Mouse (Mus musculus) midbrain, embryonic 12.5 days (tissue): ENCODE data around the gene Ccdc89. TPM values are rescaled to one million over a fixed set of nuclear protein-coding genes. Genes with fewer than 3 reads are reported as not detected.

Experiments
- ATAC-seq: fragments of 200-750 bp; cut with Nextera tagmentation; 2 replicates; pipeline ENCODE4 v1.8.0; 2017; ENCODE audit warnings: low read depth, moderate TSS enrichment, moderate library complexity; ENCODE audit not compliant: low FRiP score
- H3K27ac ChIP-seq: fragments of 300-500 bp; sonication (generic); replicated peaks from 2 replicates; pipeline ENCODE4 v1.5.1; 2016; ENCODE audit warnings: mild to moderate bottlenecking
- H3K27me3 ChIP-seq: fragments of 300-500 bp; sonication (generic); 2 replicates; pipeline ENCODE4 v1.6.1; 2016; ENCODE audit warnings: mild to moderate bottlenecking
- H3K36me3 ChIP-seq: fragments of 300-500 bp; sonication (generic); 2 replicates; pipeline ENCODE4 v1.6.1; 2016
- H3K4me1 ChIP-seq: fragments of 300-500 bp; sonication (generic); 2 replicates; pipeline ENCODE4 v1.6.1; 2016
- H3K4me2 ChIP-seq: fragments of 300-500 bp; sonication (generic); replicated peaks from 2 replicates; pipeline ENCODE4 v1.6.1; 2016; ENCODE audit warnings: mild to moderate bottlenecking, moderate library complexity
- H3K4me3 ChIP-seq: fragments of 300-500 bp; sonication (generic); 2 replicates; pipeline ENCODE4 v1.5.1; 2016; ENCODE audit warnings: mild to moderate bottlenecking
- H3K9ac ChIP-seq: fragments of 300-500 bp; sonication (generic); replicated peaks from 2 replicates; pipeline ENCODE4 v1.6.1; 2016; ENCODE audit warnings: mild to moderate bottlenecking, moderate library complexity
- H3K9me3 ChIP-seq: fragments of 300-500 bp; sonication (generic); 2 replicates; pipeline ENCODE4 v1.6.1; 2016; ENCODE audit warnings: mild to moderate bottlenecking
- WGBS: fragments of 180-500 bp; shearing (Covaris S2); methylation state at CpG from one replicate; pipeline ENCODE4 v1.1.7; 2016; 5-methylcytosine and 5-hydroxymethylcytosine counted together
- polyA plus RNA-seq: library from polyadenylated mRNA; unstranded; fragments of >200 nt; fragmentation: Nextera tagmentation; extraction: Ambion mirVana; gene quantifications from 2 replicates; pipeline ENCODE4 v1.2.1, GENCODE M21; 2016

Gene Ccdc89
- polyA plus RNA-seq, 1 experiment from 2014 or later, result 3.0 TPM

DNA sequence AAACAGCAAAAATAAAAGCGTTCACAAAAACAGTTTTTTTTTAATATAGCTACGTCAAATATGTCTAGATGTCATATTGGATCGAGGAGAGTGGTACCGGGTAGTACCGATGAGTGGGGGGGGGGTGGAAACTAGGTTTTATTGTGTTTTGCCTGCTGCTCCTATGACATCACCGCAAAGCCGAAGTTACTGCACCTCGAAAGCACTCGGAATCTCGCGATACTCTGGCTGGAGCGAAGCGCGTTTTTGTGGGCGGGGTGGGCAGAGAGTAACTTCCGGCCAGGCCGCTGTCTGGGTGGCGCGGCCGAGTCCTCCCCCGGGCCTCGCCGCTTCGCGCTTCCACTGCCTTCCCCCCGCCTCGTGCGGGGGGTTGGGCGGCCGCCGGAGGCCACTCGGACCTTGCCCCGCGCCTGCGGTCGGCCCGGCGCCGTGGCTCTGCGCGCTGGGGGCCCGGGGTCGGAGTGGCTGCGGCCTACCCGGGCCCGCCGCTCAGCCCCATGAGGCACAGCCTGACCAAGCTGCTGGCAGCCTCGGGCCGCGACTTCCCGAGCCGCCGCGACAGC is 16.2 kb downstream of the Ccdc89 start, which contains the start of gene Crebzf:
Gene Crebzf (plus strand): TSS at position 212 of the 563 bp plus-strand sequence.
- Histone ChIP-seq H3K36me3 (peaks cover 5% of the 10 kb centered on the region; the same call in 1 of the 2 replicates), H3K27me3 (no peaks in the 10 kb centered on the region), H3K4me2 (peak within 1 kb of the TSS; percentile 98), H3K27ac (peak within 1 kb of the TSS; percentile 99), H3K9me3 (no peaks in the 10 kb centered on the region), H3K4me1 (peaks cover 6% of the 10 kb centered on the region; the same call in 1 of the 2 replicates), H3K9ac (peak within 1 kb of the TSS; percentile 98), H3K4me3 (peak within 1 kb of the TSS; percentile 96)
- WGBS, result under 1% methylated on average over 54 of the region's 54 CpGs
- ATAC-seq, result peak; percentile 95

DNA sequence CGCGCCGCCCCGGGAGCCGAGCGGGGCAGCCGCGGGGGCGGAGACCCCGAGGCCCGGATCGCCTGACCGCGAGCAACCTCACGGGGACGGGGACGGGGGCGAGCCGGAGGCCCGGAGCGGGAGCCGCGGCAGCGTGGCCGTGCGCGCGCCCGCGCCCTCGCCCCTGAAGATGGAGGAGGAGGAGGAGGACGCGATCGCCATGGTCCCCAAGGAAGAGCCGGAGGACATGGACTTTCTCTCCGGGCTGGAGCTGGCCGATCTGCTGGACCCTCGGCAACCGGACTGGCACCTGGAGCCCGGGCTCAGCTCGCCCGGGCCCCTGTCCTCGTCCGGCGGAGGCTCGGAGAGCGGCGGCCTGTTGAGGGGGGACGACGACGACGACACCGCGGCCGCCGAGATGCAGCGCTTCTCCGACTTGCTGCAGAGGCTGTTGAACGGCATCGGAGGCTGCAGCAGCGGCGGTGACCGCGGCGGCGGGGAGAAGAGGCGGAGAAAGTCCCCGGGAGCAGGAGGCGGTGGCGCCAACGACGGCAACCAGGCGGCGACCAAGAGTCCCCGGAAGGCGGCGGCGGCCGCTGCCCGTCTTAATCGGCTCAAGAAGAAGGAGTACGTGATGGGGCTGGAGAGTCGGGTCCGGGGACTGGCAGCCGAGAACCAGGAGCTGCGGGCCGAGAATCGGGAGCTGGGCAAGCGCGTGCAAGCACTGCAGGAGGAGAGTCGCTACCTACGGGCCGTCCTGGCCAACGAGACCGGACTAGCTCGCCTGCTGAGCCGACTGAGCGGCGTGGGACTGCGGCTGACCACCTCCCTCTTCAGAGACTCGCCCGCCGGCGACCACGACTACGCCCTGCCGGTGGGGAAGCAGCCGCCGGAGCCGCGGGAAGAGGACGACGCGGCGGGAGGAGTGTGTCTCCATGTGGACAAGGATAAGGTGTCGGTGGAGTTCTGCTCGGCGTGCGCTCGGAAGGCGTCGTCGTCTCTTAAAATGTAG is 17.0 kb downstream of the Ccdc89 start:
- H3K9ac ChIP-seq, result peak overlapping the region; percentile 98
- H3K9me3 ChIP-seq, result no peaks in the 10 kb centered on the region
- H3K4me2 ChIP-seq, result peak overlapping the region; percentile 98
- peaks cover 6% of the 10 kb centered on the region; the same call in 1 of the 2 replicates for H3K4me1 ChIP-seq
- under 1% methylated on average over 113 of the region's 123 CpGs for WGBS
- H3K27me3 ChIP-seq, result no peaks in the 10 kb centered on the region
- H3K27ac ChIP-seq, result peak overlapping the region; percentile 99
- peak overlapping the region; percentile 96 for H3K4me3 ChIP-seq
- peaks cover 7% of the 10 kb centered on the region; the same call in 1 of the 2 replicates for H3K36me3 ChIP-seq
- peak; percentile 73 for ATAC-seq

DNA sequence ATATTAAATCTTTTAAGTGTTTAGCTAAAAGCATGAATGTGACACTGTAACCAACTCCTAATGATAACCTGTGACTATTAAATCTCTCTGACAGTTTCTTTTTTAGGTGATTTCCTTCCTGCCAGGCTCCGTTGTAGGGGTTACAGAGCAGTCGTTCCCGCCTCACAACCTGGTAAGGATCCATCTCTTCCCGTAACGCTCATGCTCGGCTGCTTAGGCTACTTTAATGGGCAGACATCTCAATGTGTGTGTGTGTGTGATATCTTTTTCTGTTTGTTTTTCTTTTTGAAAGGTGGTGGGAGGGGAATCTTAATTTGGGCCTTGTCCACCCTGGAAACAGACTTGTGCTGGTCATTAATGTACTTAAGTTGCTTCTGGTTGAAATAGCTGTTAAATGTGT is 17.8 kb downstream of the Ccdc89 start:
- Histone ChIP-seq H3K36me3 (peaks cover 7% of the 10 kb centered on the region; the same call in 1 of the 2 replicates), H3K27ac (no peak overlapping the region), H3K4me3 (peak overlapping the region; percentile 96), H3K4me2 (peak overlapping the region; percentile 98), H3K27me3 (no peaks in the 10 kb centered on the region), H3K9ac (peak overlapping the region; percentile 98), H3K9me3 (no peaks in the 10 kb centered on the region), H3K4me1 (peaks cover 6% of the 10 kb centered on the region; the same call in 1 of the 2 replicates)
- 0% methylated on average over 6 of the region's 6 CpGs for WGBS
- ATAC-seq, result no peak

DNA sequence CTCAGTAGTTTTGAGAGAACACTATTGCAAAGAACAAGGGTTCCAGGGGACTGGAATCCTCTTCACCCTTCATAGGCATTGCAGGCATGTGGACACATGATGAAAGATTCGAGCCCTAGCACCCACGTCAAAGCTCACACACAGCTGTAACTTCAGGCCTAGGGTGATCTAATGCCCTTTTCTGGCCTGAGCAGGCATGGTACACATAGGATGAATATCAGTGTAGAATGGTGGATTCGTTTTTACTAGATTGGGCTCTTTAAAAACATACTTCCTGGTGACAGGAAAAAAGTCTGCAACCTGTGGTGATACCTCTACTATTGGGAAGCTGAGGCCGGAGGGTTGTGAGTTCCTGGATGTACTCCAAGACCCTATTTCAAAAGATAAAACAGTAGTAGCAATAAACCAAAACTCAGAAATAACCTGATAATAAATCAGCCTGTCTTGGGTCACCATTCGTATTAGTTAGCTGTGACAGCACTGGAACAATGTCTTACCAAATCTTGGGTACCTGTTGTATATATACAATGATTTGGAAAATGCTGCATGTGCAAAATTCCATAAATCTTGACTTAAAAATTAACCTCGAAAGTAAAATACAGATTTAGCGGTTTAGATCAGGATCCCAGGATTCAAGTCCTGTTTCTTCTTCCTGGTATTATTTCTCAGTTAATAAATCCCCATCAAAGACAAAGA is 29.9 kb downstream of the Ccdc89 start:
- WGBS, result 43% methylated on average over 7 of the region's 7 CpGs
- H3K27ac ChIP-seq, result 0 out of 2 replicates have a peak overlapping the region, but pooled peaks have one; percentile 86

DNA sequence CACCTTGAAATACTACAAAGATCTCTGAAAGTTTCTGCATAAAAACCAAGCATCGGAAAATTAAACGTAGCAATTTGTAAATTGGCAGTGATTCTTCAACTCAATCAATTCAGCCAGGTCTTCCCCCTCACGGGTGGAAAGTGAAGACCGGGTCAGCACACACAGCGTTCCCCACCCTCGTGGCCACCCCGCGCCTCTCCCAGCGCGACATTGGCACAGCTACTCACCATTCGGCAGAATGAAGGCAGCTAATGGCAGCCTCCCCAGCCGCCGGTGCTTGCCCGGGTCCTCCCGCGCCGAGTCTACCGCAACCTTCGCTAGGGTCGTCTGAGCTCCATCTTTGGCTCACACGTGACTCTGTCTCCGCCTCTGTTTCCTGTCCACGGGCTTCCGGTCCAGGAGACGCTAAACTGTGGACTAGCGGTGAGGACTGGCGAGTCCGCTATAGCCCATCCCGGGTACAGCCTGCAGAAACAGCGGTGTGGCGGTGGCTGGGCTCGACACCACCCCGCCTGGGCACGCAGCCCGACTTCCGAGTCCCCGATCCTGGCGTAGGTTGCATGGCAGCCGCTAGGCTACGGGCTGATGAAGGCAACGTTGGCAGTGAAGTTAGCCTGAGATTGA is 30.6 kb downstream of the Ccdc89 start, which contains the start of gene Tmem126a:
Gene Tmem126a (minus strand): TSS at position 385 of the 624 bp plus-strand sequence.
- Histone ChIP-seq H3K27me3 (peaks cover 4% of the 10 kb centered on the region; the same call in 1 of the 2 replicates), H3K9me3 (no peaks in the 10 kb centered on the region), H3K4me2 (peak within 1 kb of the TSS; percentile 60), H3K36me3 (peaks cover 20% of the 10 kb centered on the region), H3K4me3 (peak within 1 kb of the TSS; percentile 75), H3K4me1 (peaks cover 8% of the 10 kb centered on the region), H3K9ac (peak within 1 kb of the TSS; percentile 71), H3K27ac (peak within 1 kb of the TSS; percentile 86)
- ATAC-seq, result peak; percentile 98
- under 1% methylated on average over 41 of the region's 41 CpGs for WGBS

More for the DNA sequence above, 29.9 kb downstream of the Ccdc89 start:
- no peak for ATAC-seq
- peaks cover 4% of the 10 kb centered on the region; the same call in 1 of the 2 replicates for H3K27me3 ChIP-seq
- peaks cover 8% of the 10 kb centered on the region for H3K4me1 ChIP-seq
- peak overlapping the region; percentile 71 for H3K9ac ChIP-seq
- peak overlapping the region; percentile 75 for H3K4me3 ChIP-seq
- peaks cover 26% of the 10 kb centered on the region for H3K36me3 ChIP-seq
- H3K4me2 ChIP-seq, result peak overlapping the region; percentile 60
- no peaks in the 10 kb centered on the region for H3K9me3 ChIP-seq

DNA sequence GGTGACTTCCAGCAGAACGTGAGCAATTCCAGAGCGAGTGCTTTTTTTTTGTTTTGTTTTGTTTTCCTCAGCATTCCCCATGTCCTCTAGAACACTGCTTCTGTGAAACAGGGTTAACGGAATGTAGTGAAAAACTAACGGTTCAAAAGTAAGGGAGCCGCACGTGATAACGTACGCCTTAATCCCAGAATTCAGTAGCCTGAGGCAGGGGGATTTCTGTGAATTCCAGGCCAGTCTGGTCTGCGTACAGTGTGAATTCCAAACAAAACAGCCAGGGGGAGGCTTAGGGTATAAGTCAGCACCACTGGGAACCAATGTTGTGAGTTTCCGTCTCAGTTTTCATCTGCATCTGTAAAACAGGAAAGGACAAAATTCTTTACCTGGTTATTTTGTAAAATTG is 31.1 kb downstream of the Ccdc89 start:
- Histone ChIP-seq H3K9ac (peak overlapping the region; percentile 71), H3K4me2 (peak overlapping the region; percentile 60), H3K9me3 (no peaks in the 10 kb centered on the region), H3K27me3 (peaks cover 4% of the 10 kb centered on the region; the same call in 1 of the 2 replicates), H3K27ac (peak overlapping the region; percentile 86), H3K4me3 (peak overlapping the region; percentile 75), H3K4me1 (peaks cover 8% of the 10 kb centered on the region), H3K36me3 (peaks cover 16% of the 10 kb centered on the region)
- whole genome bisulfite sequencing, result 22% methylated on average over 10 of the region's 10 CpGs
- ATAC-seq, result peak; percentile 73

DNA sequence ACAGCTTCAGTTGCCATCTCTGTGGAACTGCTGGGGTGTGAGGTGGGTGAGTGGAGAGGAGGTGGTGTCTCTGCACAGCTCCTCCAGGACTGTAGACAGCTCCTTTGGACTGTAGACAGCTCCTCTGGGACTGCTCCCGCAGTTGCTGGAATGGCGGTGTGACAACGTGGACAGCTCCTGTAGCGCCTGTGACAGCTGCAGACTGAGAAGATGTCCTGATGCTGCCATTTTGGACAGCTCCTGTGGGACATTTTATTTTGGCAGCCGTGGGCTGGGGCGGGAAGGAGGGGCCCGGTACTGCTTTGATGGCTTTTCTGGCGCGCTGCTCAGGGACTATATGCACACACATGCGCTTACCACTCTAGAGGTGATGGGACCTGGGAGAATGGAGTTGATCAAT is 34.0 kb downstream of the Ccdc89 start:
- Histone ChIP-seq H3K4me2 (no peak overlapping the region), H3K9me3 (no peaks in the 10 kb centered on the region), H3K27me3 (peaks cover 4% of the 10 kb centered on the region; the same call in 1 of the 2 replicates), H3K36me3 (no peaks in the 10 kb centered on the region), H3K27ac (no peak overlapping the region), H3K4me3 (no peak overlapping the region), H3K4me1 (peaks cover 8% of the 10 kb centered on the region), H3K9ac (no peak overlapping the region)
- whole genome bisulfite sequencing, result 69% methylated on average over 10 of the region's 10 CpGs
- ATAC-seq, result no peak

DNA sequence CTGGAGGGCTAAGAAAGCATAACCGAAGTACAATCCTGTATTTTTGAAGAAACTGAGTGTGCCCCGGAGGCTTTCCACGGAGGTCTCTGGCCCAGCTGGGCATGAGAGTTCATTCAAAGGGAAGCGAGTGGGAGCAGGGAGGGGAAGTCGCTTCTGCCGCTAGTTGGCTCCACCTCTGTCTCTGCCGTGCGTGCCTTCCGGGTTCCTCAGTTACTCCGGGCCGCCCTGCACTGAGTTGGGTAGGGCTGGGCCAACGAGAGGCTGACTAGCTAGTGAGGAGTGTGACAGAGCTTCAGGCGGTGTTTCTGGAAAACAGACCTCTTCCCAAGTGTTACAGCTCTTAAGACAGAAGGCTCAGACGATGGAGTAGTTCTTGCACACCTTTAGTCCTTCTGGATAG is 34.6 kb downstream of the Ccdc89 start:
- Histone ChIP-seq H3K27ac (no peak overlapping the region), H3K36me3 (no peaks in the 10 kb centered on the region), H3K9me3 (no peaks in the 10 kb centered on the region), H3K4me1 (peaks cover 5% of the 10 kb centered on the region), H3K4me2 (peak overlapping the region; percentile 18; the same call in 1 of the 2 replicates), H3K4me3 (no peak overlapping the region), H3K27me3 (peaks cover 4% of the 10 kb centered on the region; the same call in 1 of the 2 replicates), H3K9ac (no peak overlapping the region)
- no peak for ATAC-seq
- WGBS, result 25% methylated on average over 14 of the region's 14 CpGs

DNA sequence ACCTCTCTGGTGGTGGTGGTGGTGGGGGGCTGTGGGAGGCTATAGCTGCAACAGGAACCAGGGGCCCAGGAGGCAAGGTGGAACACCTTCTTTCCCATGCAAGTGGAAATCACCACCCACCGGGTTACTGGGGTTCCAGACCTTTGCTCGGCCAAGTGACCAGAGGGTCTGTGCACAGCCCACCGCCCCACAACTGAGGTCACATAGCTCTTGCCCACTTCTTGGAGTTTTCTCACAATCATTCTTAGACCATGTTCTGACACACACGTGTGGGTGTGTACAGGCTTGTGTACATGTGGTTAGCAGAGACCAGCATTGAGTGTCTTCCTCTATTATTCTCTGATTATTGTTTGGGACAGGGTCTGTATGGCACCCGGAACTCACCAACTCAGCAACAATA is 35.1 kb downstream of the Ccdc89 start:
- no peaks in the 10 kb centered on the region for H3K36me3 ChIP-seq
- peaks cover 4% of the 10 kb centered on the region; the same call in 1 of the 2 replicates for H3K27me3 ChIP-seq
- no peaks in the 10 kb centered on the region for H3K4me1 ChIP-seq
- no peak overlapping the region for H3K27ac ChIP-seq
- no peak for ATAC-seq
- no peaks in the 10 kb centered on the region for H3K9me3 ChIP-seq
- no peak overlapping the region for H3K4me3 ChIP-seq
- 92% methylated on average over 5 of the region's 5 CpGs for WGBS
- H3K4me2 ChIP-seq, result no peak overlapping the region
- H3K9ac ChIP-seq, result no peak overlapping the region

DNA sequence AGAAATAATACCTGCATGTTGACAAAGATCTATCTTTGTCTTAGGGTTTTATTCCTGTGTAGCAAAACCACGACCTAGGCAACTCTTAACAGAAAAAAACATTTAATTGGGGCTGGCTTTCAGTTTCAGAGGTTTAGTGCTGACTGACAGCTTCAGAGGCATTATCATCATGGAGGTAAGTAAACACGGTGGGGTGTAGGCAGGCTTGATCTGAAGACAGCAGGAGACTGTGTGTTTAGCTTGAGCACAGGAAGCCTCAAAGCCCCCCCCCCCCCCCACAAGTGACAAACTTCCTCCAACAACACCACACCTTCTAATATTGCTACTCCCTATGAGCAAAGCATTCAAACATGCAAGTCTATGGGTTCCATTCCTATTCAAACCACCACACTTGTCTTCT is 47.1 kb downstream of the Ccdc89 start:
- H3K27ac ChIP-seq, result no peak overlapping the region
- 70% methylated on average over 2 of the region's 2 CpGs for WGBS
- H3K4me1 ChIP-seq, result peaks cover 14% of the 10 kb centered on the region
- no peak overlapping the region for H3K4me3 ChIP-seq
- no peak overlapping the region for H3K9ac ChIP-seq
- no peaks in the 10 kb centered on the region for H3K27me3 ChIP-seq
- H3K9me3 ChIP-seq, result no peaks in the 10 kb centered on the region
- no peak for ATAC-seq
- no peak overlapping the region for H3K4me2 ChIP-seq
- peaks cover 15% of the 10 kb centered on the region for H3K36me3 ChIP-seq

DNA sequence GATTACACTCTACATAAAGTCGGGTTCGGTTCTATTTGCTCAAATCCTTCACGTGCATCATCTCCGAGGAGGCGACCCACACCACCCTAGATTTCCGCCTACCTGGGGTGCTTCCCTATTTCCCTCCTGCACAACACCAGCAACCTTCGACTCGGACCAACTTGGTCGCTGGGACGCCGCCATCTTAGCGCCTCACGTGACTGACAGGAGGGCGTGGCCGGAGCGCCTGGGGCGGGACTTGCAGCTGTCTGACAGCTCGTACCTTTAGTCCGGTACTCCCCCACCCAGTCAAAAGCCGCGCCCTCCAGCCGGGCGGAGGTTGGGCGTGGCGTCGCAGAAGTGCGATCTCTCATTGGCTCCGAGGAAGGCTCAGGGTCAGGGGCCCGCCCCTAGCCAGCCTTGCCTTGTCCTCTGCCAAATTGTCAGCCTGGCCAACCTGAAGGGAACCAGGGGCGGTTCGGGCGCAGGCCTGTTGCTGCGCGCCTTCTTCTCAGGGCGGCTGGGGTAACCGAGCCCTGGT is 49.5 kb downstream of the Ccdc89 start, which contains the start of gene Tmem126b:
Gene Tmem126b (minus strand): TSS at position 209 of the 520 bp plus-strand sequence.
- Histone ChIP-seq H3K9me3 (no peaks in the 10 kb centered on the region), H3K4me3 (peak within 1 kb of the TSS; percentile 65), H3K36me3 (no peaks in the 10 kb centered on the region), H3K27me3 (no peaks in the 10 kb centered on the region), H3K9ac (peak within 1 kb of the TSS; percentile 73), H3K27ac (peak within 1 kb of the TSS; percentile 84), H3K4me2 (peak within 1 kb of the TSS; percentile 81), H3K4me1 (peaks cover 14% of the 10 kb centered on the region)
- under 1% methylated on average over 36 of the region's 36 CpGs for WGBS
- ATAC-seq, result peak; percentile 100
